Mouse (Mus musculus) kidney, adult 8-10 months (tissue): ENCODE data around the gene Igfbp6.
"Not testable (repeated sequence)": the region's sequence is repeated elsewhere in the genome, so short reads cannot be mapped to it uniquely, and the experiment has no call there.

ENCODE experiments used
- DNase-seq, 2 experiments: peaks; one replicate each; pipeline ENCODE4 v3.0.0; 2022

Gene Igfbp6

DNA sequence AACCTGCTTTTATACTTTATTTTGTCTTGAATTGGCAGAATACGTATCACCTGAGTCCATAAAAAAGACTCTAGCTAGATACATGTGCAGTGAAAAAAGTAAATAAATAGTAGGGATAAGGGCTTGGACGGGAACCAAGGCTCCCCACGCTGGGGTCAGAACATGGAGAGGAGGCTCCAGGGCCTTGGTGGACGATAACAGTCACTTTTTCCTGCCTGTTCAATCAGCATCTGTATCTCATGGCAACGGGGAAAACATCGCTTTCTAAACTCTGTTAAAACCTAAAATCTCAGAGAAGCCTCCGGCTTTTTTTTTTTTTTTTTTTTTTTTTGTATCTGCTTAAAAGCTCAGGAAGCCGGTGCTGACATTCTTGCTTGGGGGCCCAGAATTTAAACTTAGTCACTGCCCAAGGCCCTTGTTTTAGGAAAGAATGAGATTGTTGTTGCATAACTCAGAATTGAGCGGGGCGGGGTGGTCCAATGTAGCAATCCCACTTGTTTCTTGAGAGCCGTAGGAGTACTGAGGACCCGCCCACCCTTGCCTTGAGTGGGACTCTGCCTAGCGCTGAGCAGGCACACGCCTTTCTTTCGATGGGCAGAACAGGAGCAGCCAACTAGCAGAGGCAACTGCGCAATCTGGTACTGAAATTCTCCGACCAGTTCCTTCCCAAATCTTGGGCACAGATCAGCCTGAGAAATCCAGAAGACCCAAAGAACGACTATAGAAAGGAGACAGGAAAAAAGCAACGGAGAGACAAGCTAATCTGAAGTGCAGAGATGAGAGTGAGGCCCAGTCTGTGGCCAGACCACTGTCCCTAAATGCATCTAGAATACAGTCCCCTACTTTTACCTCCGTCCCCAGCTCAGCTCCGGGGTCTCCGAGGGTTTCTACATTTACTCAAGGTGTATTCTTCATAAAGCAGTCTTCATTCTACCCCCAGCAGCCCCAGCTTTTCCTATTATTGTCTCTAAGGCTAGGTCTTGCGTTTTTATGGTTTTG, 949 bp upstream of the Igfbp6 start:
- no peak for DNase-seq

DNA sequence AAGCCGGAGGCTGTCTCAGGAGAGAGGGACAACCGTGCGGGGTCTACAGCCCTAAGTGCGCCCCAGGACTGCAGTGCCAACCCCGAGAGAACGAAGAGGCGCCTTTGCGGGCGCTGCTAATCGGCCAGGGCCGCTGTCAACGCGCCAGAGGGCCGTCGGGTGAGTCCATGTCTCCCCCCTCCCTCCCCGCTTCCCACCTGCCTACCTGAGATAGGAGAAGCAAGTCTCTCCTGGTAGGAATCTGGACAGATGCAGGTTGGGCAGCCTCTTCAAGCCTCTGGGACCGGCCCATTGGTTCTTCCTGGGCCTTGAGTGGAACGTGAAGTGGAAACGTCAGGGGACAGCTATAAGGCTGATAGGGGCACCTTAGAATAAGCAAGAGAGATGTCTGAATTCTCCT, 564 bp downstream of the Igfbp6 start:
- no peak for DNase-seq

DNA sequence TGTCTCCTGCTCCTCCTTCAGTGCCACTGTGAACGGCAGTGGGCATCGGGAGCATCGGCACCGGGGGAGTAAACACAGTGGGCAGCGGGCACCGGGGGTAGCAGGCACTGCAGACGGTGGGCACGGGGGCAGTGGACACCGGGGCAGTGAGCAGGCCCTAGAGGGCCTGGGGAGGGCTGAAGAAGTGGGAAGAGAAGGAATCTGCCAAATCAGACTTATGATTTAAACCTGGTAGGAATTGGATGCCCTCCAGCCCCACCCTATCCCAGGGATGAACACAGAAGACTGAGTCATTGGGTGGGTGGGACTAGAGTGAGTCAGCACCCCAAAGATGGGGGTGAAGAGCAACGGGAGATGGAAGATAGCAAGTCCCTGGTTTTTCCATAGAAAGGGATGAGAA, 1.2 kb downstream of the Igfbp6 start:
- no peak for DNase-seq

DNA sequence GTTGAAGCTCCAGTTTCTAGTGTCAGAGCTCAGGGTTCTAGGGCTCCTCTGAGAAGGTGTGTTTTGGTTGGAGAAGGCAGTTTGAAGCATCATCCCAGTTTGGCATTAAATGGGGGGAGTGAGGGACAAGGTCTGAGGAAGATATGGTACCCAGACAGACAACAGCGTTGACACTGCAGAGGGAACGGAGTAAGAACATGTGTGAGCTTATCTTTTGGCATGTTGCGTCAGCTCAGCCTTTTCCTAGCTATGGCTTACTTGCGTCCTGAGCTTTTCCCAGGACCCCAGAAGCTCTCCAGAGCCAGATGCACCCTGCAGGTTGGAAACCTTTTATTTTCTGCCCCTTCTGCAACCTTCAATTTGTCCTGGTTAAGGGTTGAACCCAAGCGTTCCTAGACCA, 1.9 kb downstream of the Igfbp6 start:
- DNase-seq, result no peak

DNA sequence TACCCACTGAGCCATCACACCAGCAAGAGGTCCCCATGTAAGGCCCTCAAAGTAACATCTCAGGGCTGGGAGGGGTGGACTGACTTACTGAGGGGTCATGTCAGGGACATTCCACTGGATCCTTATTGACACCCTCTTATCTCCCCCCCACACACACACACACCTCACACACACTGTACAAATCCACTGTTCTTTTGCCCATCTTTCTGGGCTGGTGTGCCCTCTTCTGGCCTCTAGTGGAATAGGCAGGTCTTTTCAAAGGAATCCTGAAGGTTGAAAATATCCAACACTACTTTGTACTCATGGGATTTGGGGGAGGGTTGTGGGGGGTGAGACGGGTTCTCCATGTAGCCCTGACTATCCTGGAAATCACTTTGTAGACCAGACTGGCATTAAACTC, 2.7 kb downstream of the Igfbp6 start:
- DNase-seq, result peak in 1 of 2 experiments; percentile 56

DNA sequence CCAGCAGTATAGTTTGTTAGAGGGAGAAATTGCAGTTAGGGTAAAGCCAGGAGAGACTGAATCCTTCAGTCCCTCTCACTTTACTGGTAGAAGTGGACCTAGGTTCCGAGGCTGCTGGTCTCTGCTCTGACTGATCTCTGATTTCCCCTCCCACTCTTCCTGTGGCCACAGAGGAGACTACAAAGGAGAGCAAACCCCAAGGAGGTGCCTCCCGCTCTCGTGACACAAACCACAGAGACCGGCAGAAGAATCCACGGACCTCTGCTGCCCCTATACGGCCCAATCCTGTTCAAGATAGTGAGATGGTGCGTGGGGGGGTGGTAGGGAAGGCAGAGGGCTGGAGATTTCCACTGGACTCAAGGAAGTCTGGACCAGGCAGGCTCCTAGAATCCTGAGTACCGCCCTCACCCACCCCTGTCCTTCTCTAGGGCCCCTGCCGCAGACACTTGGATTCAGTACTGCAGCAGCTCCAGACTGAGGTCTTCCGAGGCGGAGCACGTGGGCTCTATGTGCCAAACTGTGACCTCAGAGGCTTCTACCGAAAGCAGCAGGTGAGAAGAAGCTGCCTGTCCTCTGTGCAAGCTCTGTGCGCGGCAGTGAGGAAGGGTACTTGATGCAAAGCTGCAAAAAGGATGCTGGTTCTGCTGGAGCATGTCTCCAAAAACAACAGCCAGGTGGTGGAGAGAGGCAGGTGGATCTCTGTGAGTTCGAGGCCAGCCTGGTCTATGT, 3.7 kb downstream of the Igfbp6 start:
- no peak for DNase-seq

DNA sequence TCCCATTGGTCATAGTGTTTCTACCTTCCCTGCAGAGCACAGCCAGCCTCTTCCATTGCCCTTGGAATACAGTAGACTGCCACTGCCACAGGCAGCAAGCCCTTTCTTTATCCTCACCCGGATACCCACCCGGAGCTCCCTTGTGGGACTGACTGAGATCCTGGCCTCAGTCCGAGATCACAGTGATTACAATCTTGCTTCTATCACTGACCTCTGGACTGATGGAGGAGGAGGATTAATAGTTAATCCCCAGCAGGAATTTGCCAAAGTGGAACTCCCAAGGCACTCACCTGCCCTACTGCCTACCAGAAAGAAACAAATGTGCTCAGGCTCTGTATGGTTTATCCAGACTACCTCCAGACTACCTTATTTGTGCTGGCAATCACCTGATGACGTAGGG, 5.4 kb downstream of the Igfbp6 start:
- peak; percentile 33 to 67 for DNase-seq

DNA sequence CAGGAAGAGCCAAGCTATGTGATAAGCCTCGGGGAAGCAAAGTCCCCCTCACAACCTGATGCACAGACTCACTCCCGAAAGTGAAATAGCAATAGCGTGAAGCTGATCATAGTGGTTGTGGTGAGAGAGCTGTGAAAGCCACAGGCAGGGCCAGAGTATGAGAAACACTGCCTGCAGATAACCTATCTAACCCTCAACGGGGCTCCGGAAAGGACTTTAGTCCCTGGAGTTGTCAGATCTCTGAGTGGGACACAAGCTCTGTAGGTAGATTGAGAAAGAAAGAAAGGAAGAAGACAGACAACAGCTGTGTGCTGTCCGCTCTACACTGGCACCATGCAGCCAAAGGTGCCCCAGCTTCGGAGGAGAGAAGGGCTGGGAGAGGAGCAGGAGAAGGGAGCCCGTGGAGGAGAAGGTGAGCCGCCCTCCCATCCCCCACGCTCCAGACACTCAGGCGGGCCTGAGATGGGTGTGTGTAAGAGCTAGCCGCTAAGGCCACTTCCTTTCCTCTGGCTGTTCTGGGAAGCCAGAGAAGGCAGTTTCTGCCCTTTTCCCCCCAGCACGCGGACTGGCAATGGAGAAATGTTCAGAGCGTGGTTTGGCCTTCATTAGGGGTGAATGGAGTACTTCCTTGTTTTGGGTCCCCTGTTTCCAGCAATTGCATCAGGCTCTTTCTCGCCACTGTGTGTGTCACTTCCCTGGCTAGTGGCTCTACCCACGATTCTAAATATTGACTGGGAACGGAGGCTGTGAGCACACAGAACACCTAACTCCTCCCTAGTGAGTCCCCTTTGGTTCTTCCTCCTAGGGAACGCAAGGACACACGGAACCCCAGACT, 6.4 kb downstream of the Igfbp6 start, which contains the start of gene Soat2:
Gene Soat2 (plus strand): TSS at position 226 of the 835 bp plus-strand sequence.
- DNase-seq, result peak in 1 of 2 experiments; percentile 23

DNA sequence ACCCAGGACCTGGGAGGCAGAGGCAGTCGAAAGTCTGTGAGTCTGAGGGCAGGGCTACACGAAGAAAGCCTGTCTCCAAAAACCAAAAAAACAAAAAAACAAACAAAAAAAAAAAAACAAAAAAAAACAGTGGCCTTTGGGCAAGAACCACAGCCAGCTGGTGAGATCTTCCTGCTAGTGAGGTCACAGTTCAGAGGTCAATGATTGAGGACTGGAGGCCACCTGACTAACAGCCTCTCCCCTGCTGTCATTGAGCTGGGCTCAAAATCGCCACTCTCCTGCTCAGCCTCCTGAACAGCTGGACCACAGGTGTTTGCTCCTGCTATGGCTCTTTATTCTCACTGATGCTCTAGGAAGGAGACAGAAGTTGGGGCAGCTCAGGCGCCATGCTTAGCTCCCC, 8.5 kb downstream of the Igfbp6 start:
- DNase-seq, result no peak

DNA sequence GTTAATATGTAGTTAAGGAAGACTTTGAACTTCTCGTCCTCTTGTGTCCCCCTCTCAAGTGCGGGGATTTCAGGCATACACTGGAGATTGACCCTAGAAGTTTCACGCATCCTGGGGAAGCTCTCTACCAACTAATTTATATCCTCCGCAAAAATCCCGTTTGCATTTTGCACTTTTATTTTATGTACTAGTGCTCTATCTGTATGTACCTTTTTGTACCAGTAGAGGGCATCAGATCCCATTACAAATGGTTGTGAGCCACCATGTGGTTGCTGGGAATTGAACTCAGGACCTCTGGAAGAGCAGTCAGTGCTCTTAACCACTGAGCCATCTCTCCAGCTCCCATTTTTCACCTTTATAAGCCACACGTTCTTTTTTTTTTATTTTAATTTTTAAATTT, 10.8 kb downstream of the Igfbp6 start:
- DNase-seq, result not testable (repeated sequence)

DNA sequence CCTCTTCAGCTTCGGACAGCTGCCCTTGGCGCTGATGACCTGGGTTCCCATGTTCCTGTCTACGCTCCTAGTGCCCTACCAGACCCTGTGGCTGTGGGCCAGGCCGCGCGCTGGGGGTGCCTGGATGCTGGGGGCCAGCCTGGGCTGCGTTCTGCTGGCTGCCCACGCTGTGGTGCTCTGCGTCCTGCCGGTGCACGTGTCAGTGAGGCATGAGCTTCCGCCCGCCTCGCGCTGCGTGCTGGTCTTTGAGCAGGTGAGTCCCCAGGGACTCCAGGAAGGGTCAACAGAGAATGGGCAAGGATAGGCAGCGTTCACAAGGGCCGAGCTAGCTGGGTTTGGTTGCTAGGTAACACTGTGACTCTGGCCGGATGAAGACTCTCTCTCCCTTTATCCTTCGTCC, 12.7 kb downstream of the Igfbp6 start:
- DNase-seq, result no peak

DNA sequence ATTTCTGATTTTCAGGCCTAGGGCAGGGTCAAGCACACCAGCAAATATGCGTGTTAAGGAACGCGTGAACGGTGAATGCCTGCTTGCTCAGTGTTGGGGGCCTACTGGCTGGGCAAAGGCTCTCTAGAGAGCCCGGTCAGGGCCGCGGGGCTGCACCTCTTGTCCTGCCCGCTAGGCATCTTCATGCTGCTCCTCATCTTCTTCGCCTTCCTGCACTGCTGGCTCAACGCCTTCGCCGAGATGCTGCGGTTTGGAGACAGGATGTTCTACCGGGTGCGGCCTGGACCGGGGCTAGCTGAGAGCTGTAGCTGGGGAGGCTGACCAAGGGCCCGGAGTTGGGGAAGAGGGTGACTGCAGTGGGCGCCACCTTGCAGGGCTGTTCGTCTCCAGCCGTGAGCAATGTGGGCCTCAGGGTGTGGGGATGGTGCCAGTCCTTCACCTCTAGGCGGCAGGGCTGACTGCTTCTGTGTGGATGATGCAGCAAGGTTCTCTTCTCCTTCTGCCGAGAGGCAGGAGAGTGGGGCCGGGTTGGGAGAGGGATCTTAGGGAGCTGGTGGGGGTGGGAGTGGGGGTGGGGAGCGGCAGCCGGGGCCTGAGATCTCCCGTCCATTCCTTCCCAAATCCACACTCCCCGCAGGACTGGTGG, 16.4 kb downstream of the Igfbp6 start:
- no peak for DNase-seq

DNA sequence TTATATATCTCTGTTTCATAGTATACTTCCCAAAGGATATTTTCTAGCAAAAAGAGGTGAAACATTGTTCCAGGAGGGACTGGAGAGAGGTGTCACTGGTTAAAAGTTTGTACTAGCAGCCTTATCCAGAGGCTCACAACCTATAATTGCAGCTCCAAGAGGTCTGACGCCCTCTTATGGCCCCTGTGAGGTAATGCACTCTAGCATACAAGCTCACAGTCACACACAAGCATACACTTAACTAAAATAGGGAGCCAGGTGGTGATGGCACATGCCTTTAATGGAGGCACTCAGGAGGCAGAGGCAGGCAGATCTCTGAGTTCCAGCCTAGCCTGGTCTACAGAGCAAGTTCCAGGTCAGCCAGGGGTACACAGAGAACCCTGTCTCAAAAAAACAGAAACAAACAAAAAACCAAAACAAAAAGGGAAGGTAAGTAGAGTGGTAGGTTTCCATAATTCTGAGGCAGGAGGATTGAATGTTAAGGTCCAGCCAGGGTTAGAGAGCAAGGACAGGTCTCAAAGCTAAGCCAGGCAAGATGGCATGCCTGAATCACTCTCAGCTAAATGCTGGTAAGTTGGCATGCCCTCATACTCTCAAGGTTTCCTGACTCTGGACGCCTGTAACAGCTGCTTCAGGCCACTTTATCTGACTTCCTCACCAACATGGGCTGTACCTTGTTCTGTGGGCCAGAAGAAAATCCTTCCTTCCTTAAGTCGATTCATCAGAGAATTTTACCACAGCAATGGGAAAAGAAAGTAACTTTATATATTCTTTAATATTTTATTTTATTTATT, 19.9 kb downstream of the Igfbp6 start:
- no peak for DNase-seq

DNA sequence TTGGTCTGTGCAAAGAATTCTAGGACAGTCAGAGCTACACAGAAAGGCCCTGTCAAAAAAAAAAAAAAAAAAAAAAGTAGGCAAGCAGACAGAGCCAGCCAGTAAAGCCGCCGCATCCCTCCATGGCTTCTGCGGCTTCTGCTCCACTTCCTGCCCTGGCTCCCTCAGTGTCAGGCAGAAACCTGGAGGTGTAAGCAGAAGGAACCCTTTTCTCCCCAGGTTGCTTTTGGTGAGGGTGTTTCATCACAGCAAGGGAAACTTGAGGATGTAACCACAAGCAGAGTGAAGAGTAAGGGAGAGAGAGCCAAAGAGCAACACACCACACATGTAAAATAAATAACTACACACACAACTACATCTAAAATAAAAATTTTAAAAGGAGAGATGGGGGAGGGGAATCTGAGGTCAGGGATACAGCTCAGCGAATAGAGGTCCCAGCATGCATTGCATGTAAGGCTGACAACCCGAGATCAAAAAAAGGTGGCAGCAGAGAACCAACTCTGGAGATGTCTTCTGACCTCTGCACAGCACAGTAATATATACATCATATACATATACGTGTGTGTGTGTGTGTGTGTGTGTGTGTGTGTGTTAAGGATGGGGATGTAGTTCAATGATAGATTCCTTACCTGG, 21.4 kb downstream of the Igfbp6 start:
- DNase-seq, result no peak

DNA sequence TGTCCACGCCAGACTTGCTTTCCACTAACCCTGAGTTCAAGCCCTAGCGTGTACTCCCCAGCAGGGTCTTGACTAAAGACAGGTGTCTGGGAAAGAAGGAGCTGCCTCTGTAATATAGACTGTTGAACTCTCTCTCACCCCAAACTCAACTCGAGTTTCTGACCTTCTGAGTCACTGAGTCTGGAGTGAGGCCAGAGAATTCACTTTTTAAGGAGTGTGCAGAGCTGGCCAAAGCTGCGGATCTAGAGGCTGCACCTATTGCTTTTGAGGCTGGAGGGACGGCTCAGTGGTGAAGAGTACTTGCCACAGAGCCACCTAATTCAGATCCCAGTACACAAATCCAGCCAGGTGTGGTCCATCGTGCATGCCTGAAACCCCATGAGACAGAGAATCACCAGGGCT, 23.5 kb downstream of the Igfbp6 start:
- DNase-seq, result no peak

DNA sequence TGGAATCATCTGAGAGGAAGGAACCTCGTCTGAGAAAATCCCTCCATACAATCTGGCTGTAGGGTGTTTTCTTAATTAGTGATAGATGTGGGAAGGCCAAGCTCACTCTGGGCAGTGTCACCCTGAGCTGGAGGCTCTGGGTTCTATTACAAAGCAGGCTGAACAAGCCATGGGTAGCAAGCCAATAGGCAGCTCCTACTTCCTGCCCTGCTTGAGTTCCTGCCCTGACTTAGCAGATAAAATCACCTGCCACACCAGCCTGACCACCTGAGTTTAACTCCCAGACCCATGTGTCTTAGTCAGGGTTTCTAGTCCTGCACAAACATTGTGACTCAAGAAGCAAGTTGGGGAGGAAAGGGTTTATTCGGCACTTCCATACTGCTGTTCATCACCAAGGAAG, 24.9 kb downstream of the Igfbp6 start:
- DNase-seq, result no peak

DNA sequence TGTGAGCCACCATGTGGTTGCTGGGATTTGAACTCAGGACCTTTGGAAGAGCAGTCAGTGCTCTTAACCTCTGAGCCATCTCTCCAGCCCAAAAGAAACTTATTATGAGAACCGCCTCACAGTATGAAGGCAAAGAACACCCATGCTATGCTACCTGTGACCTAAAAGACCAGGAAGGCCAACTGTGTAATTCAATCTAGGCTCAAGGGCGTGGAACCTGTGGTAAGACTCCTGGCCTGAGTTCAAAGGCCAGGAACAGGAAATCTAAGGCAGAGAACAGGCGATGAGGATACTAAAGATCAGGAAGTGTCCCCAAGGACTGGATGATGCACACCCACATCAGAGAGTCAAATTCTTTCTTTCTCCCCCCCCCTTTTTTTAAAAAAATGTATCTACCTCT, 29.4 kb downstream of the Igfbp6 start:
- DNase-seq, result no peak

DNA sequence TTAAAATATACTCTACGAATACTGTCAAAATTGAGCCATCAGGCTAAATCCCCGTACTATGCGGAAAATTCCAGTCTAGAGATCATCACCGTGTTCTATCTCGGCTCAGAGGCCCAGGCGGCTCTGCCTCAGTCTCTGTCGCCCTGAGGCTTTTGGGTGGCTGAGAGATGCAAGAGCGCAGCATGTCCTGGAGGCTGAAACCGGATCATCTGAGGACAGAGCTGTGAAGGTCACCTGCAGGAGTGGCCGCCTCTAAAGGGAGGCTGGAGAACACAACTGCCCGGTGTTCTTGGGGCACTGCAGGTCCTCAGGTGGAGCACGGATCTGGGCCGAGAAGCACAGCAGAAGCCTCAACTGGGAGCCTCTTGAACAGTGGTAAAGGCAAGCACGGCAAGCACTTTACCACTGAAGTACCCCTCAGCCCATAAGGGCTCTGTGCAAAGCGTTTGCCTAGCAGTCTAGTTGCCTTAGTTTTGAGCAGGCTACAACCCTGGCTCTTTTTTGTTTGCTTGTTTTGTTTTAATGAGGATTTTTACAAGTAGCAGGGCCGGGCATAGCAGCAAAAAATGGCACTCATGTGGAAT, 31.7 kb downstream of the Igfbp6 start:
- DNase-seq, result no peak

DNA sequence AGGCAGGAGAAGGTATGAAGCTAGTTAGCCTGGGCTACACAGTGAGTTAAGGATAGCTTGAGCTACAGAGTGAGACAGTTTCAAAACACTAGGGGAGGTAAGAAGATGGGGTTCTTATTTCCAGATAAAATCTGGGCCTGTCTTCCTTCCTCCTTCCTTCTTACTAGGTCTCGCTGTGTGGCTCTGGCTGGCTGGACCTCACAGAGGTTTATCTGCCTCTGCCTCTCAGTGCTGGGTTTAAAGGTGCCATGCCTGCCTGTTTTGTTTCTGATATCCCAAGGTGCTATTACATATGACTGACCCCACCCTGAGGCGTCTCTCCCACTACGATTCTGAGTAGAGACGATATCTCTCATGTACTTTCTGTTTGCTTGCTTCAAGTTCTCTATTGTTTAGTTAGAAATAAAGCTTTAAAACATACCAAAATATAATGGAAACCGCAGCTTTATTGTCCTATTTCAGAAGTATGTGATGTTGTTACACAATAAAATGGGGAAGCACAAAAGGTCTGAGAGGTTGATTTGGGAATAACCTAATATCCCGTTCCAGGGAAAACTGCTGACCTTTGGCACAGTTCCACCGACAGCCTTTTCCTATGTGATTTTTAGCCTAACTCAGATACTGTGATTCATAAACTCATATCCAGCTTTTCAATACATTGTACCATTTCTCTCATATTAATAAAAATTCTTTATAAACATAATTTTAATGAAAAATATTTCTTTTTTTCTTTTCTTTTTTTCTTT, 32.6 kb downstream of the Igfbp6 start:
- DNase-seq, result no peak

DNA sequence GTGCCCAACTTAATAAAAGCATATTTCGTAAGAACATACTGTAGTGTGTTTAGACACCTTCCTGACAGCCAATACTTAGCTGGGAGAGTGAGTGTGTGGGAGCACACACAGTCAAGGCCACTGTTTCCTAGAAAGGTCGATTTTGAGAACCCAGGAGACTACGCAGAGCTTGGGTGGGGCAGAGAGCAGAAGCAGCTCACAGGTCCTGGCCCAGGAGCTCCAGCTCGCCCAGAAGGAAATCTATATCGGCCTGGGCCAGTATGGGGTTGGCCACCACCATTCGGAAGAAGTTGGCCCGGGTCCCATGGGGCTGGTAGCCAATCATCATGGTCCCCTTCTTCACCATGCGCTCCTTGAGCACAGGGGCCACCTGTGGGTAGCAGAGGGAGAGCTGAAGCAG, 33.3 kb downstream of the Igfbp6 start:
- DNase-seq, result no peak
